Mouse (Mus musculus) lung, embryonic 16.5 days (tissue): ENCODE measurements at regions not wholly inside any gene's neighbourhood (a gene's known extent, or its start where the extent isn't known, plus 50 kb on each side); places are given as distances from the start of the nearest gene placed in this dataset.

Experiments
- ATAC-seq: fragments of 200-750 bp; cut with Nextera tagmentation; 2 replicates; pipeline ENCODE4 v1.8.0; 2017; ENCODE audit warnings: low read depth, mild to moderate bottlenecking, moderate library complexity
- H3K27ac ChIP-seq: fragments of 300-500 bp; sonication (generic); 2 replicates; pipeline ENCODE4 v1.5.1; 2014; ENCODE audit warnings: mild to moderate bottlenecking, control low read depth, low read length
- H3K27me3 ChIP-seq: fragments of 300-500 bp; sonication (generic); 2 replicates; pipeline ENCODE4 v1.6.1; 2014; ENCODE audit warnings: low read depth, low read length, mixed read lengths; ENCODE audit not compliant: control insufficient read depth, insufficient read depth
- H3K36me3 ChIP-seq: fragments of 300-500 bp; sonication (generic); 2 replicates; pipeline ENCODE4 v1.6.1; 2014; ENCODE audit warnings: low read length; ENCODE audit not compliant: control insufficient read depth, insufficient read depth
- H3K4me1 ChIP-seq: fragments of 300-500 bp; sonication (generic); replicated peaks from 2 replicates; pipeline ENCODE4 v1.6.1; 2014; ENCODE audit warnings: low read length, mixed read lengths; ENCODE audit not compliant: control insufficient read depth, insufficient read depth
- H3K4me2 ChIP-seq: fragments of 300-500 bp; sonication (generic); 2 replicates; pipeline ENCODE4 v1.6.1; 2014; ENCODE audit warnings: low read depth, low read length, control low read depth
- H3K4me3 ChIP-seq: fragments of 300-500 bp; sonication (generic); 2 replicates; pipeline ENCODE4 v1.5.1; 2014; ENCODE audit warnings: mild to moderate bottlenecking, low read length, control low read depth
- H3K9ac ChIP-seq: fragments of 300-500 bp; sonication (generic); 2 replicates; pipeline ENCODE4 v1.6.1; 2014; ENCODE audit warnings: low read length, control low read depth
- H3K9me3 ChIP-seq: fragments of 300-500 bp; sonication (generic); 2 replicates; pipeline ENCODE4 v1.6.1; 2016; ENCODE audit warnings: low read length; ENCODE audit not compliant: control insufficient read depth
- WGBS: fragments of 180-500 bp; shearing (Covaris S2); extraction: QIAGEN DNeasy Blood & Tissue Kit; methylation state at CpG from one replicate; pipeline ENCODE4 v1.1.7; 2014; 5-methylcytosine and 5-hydroxymethylcytosine counted together

DNA sequence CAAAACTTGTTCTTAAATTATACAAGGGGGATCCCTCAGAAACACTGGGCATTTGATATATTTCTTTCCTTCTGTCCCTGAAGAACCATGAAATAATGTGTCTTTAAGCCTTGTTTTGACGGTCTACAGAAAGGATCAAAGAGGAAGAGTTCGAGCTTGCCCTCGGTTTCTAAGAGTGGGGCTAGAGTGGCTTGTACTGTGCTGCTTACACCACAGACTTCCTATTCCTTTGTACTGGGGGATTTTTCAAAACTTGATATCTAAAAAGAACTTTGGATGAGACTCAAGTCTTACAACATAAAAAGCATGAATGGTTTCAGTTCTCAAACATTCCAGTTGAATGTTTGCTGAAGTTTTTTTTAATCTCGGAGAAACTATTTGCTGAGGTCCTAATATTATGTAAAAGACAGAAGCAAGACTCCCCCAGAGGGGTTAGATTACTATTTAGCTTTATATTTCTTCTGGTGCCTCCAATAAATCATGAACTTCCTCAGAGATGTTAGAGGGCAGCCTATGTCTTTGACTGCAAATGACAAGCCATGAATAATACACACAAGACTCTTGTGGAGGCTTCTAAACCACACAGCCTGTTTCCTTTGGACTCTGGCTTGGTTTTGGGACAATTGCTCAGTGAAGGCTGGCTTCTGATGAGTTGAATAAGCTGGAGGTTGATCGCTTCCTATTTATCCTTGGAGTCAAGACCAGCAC is 352.0 kb upstream of the Smim15 start:
- 29% methylated on average over 5 of the region's 5 CpGs for WGBS
- Histone ChIP-seq H3K4me3 (no peak overlapping the region), H3K27ac (peak overlapping the region; percentile 65; the same call in 1 of the 2 replicates), H3K27me3 (no peaks in the 10 kb centered on the region), H3K4me1 (peaks cover 29% of the 10 kb centered on the region), H3K4me2 (no peak overlapping the region), H3K9me3 (no peaks in the 10 kb centered on the region), H3K9ac (no peak overlapping the region), H3K36me3 (no peaks in the 10 kb centered on the region)
- ATAC-seq: peak; percentile 68

DNA sequence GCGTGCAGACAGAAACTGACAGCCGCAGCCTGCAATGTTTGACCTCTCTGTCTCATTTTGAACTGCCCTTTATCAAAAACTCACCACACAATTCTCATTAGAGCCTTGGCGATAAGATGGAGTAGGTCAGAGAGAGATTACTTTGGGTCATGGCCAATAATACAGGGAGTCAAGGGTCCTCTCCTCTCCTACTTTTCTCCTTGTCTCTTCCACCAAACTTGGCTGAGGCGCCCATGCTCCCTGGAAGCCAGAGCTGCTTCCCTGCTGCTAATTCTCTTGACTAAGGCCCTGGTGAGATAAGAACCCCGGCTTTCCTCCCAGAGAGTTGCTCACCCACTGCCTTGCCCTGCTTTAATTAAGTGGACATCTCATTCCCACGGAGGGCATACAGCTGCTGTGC is 355.3 kb upstream of the Smim15 start:
- WGBS: 26% methylated on average over 6 of the region's 6 CpGs
- Histone ChIP-seq H3K27me3 (no peaks in the 10 kb centered on the region), H3K4me1 (peaks cover 29% of the 10 kb centered on the region), H3K36me3 (no peaks in the 10 kb centered on the region), H3K9me3 (no peaks in the 10 kb centered on the region), H3K27ac (peak overlapping the region; percentile 54), H3K4me2 (no peak overlapping the region), H3K4me3 (no peak overlapping the region), H3K9ac (no peak overlapping the region)
- peak; percentile 54 for ATAC-seq

DNA sequence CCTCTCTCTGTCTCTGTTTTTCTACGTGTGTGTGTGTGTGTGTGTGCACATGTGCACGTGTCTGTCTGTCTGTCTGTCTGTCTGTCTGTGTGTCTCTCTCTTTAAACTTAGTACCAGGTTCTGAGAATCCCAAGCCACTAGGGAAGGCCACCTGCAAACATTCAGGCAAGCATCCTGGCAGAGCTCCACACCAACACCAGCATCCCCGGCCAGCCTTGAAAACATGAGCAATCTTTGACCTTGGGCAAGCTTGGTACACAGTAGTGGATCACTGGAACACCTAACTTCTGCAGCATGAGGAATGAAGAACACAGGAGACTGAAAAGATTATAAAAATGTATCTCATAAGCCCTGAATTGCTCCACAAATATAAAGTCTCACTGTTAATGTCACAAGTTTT is 359.0 kb upstream of the Smim15 start:
- no peak overlapping the region for H3K4me2 ChIP-seq
- H3K4me1 ChIP-seq: peaks cover 16% of the 10 kb centered on the region
- H3K36me3 ChIP-seq: no peaks in the 10 kb centered on the region
- ATAC-seq: no peak
- no peak overlapping the region for H3K27ac ChIP-seq
- no peak overlapping the region for H3K4me3 ChIP-seq
- no peaks in the 10 kb centered on the region for H3K27me3 ChIP-seq
- WGBS: 67% methylated on average over 3 of the region's 3 CpGs
- H3K9me3 ChIP-seq: no peaks in the 10 kb centered on the region
- no peak overlapping the region for H3K9ac ChIP-seq

DNA sequence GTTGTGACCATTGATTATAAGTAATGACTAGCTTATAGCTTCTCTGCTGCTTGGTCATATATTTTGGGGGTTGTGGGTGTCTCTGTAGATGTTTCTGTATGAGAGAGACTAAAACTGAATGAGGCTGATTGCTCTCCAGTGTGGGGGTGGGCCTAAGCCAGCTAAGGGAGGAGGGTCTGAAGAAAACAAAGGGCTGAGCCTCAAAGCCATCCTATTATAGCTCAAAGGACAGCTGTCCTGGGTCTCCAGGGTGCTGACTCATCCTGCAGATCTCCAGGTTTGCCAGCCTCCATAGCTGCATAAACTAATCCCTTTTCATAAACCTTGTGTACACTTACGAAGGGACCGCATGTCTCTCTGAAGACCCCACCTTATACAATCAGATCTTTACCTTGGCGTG is 360.3 kb upstream of the Smim15 start:
- peaks cover 5% of the 10 kb centered on the region for H3K4me1 ChIP-seq
- H3K9ac ChIP-seq: no peak overlapping the region
- no peak for ATAC-seq
- no peaks in the 10 kb centered on the region for H3K27me3 ChIP-seq
- H3K4me3 ChIP-seq: no peak overlapping the region
- H3K9me3 ChIP-seq: no peaks in the 10 kb centered on the region
- H3K4me2 ChIP-seq: no peak overlapping the region
- 85% methylated on average over 3 of the region's 3 CpGs for WGBS
- no peaks in the 10 kb centered on the region for H3K36me3 ChIP-seq
- no peak overlapping the region for H3K27ac ChIP-seq

DNA sequence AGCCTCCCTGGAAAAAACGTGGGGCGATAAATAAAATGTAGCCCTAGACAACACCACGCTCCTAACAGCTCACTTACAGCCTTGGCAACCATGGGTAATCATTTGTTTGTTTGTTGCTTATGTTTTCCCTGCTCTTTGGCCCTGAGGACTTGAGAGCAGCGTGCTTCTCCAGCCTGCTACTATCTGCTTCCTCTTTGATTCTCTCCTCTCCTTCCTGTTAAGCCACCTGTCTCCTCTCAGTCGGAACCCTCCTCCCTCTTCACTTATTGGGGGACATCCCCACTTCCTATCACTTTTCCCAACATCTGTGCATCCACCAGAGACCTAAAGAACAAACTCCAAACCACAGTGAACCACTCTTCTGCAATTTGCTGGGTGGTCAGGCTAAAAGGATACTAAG is 362.5 kb upstream of the Smim15 start:
- H3K4me1 ChIP-seq: peaks cover 5% of the 10 kb centered on the region
- H3K4me2 ChIP-seq: no peak overlapping the region
- WGBS: 75% methylated on average over 5 of the region's 5 CpGs
- H3K9me3 ChIP-seq: no peaks in the 10 kb centered on the region
- no peaks in the 10 kb centered on the region for H3K27me3 ChIP-seq
- no peak for ATAC-seq
- no peak overlapping the region for H3K9ac ChIP-seq
- H3K36me3 ChIP-seq: no peaks in the 10 kb centered on the region
- no peak overlapping the region for H3K4me3 ChIP-seq
- no peak overlapping the region for H3K27ac ChIP-seq

- no peak overlapping the region for H3K27ac ChIP-seq
- H3K9ac ChIP-seq: no peak overlapping the region
- H3K4me2 ChIP-seq: no peak overlapping the region
Observed at GRCm38 (mm10) chr13:107678860-107679259, 365.4 kb upstream of the Smim15 start.

DNA sequence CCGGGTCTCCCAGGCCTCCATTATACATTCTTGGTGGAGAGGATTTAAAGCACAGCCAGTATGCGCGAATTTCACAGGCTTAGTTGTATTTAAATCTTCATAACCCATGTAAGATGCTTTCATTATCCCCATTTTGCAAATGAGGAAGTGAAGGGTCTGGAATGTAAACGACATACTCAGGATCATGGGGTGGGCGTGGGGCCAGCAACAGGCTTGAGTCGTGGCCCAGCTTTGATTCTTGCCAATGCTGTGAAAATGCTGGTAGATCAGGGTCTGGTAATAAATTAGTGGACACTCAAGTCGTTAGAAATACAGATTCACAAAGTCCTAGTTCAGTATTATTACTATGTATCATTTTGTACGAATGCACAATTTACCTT is 367.2 kb upstream of the Smim15 start:
- Histone ChIP-seq H3K9ac (no peak overlapping the region), H3K4me1 (peaks cover 19% of the 10 kb centered on the region), H3K27ac (peak overlapping the region; percentile 97), H3K9me3 (no peaks in the 10 kb centered on the region), H3K4me2 (peak overlapping the region; percentile 28; the same call in 1 of the 2 replicates), H3K36me3 (no peaks in the 10 kb centered on the region), H3K27me3 (no peaks in the 10 kb centered on the region), H3K4me3 (no peak overlapping the region)
- peak; percentile 4; the same call in 1 of the 2 replicates for ATAC-seq
- WGBS: 29% methylated on average over 8 of the region's 8 CpGs

More at GRCm38 (mm10) chr13:107678860-107679259, 365.4 kb upstream of the Smim15 start:
- no peak overlapping the region for H3K4me3 ChIP-seq
- H3K36me3 ChIP-seq: no peaks in the 10 kb centered on the region
- ATAC-seq: no peak
- peaks cover 19% of the 10 kb centered on the region for H3K4me1 ChIP-seq
- no peaks in the 10 kb centered on the region for H3K27me3 ChIP-seq
- no peaks in the 10 kb centered on the region for H3K9me3 ChIP-seq

DNA sequence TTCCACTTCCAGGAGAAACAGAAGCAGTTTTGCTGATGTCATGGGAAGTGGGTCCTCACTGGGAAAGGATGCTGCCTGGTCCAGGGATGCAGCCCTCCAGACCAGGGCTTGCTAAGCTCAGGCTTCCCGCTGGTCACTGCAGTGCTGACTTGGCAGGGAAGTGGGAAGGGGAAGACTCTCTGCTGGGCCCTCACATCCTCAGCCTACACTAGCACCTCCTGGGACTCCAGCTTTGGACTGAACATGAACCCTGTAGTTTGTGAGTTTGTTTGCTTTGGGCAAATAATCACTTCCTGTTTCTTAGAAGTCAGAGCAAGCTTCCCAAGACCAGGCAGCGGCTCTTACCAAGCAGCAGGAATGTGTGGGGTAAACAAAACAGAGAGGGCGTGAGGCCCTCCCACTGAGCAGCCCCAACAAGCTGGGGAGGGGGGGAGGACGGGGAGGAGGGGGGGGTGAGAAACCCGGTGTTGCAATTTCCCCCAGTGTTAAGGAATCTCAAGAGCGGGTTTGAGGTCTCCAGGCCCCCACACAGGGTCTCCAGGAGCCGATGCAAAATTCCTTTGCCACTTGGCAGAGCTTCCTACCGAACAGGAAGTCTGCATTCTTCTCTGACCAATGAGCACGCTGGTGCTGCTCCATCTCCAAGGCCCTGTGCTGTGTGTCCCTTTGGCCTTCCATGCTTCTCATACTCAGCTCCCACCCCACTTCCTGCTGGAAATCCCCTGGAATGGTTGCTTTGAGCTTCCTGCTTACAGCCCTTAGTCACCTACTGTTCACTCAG is 367.7 kb upstream of the Smim15 start:
- peak overlapping the region; percentile 97 for H3K27ac ChIP-seq
- no peaks in the 10 kb centered on the region for H3K36me3 ChIP-seq
- 3% methylated on average over 9 of the region's 9 CpGs for WGBS
- no peak overlapping the region for H3K4me3 ChIP-seq
- no peaks in the 10 kb centered on the region for H3K9me3 ChIP-seq
- peak; percentile 94 for ATAC-seq
- H3K4me2 ChIP-seq: peak overlapping the region; percentile 32
- H3K27me3 ChIP-seq: no peaks in the 10 kb centered on the region
- no peak overlapping the region for H3K9ac ChIP-seq
- peaks cover 19% of the 10 kb centered on the region for H3K4me1 ChIP-seq

DNA sequence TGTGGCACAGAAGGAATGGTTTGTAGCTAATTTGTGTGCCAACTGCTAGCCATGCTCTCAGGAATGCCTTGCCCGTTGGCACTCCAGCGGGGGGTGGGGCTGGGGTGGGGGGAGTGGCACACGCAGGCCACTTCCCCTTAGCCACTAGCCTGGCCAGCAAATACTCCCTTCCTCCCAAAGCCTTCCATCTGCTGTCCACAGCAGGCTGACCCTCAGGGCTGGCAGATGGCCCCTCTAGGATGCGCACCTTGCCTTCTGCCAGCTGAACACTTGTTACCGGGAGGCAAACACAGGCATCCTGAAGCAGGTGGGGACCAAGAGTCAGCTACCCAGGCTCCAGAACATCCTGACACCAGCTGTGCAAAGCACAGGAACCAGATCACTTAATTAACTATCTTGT is 372.1 kb upstream of the Smim15 start:
- no peaks in the 10 kb centered on the region for H3K36me3 ChIP-seq
- H3K4me1 ChIP-seq: peaks cover 18% of the 10 kb centered on the region
- no peaks in the 10 kb centered on the region for H3K27me3 ChIP-seq
- no peaks in the 10 kb centered on the region for H3K9me3 ChIP-seq
- no peak overlapping the region for H3K9ac ChIP-seq
- 72% methylated on average over 5 of the region's 5 CpGs for WGBS
- ATAC-seq: no peak
- no peak overlapping the region for H3K4me3 ChIP-seq
- H3K4me2 ChIP-seq: no peak overlapping the region
- H3K27ac ChIP-seq: no peak overlapping the region
